Mouse (Mus musculus): ENCODE measurements around the gene Olfr720. TPM values are rescaled to one million over a fixed set of nuclear protein-coding genes. Genes with fewer than 3 reads are reported as not detected.

The Olfr720 gene
- total RNA-seq (2022), result not detected

GRCm38 (mm10) chr14:14186738-14187137, at the start of gene Olfr720:
Olfr720 (minus strand) TSS chr14:14186838.
- no peak for DNase-seq (ENCODE audit: low spot score in 2 of 2)

Other genes with a start within 250 kb of the Olfr720 start
- 10 to 100 TPM; 25.6 to 29.9 (median 28.8) TPM for gene Atxn7, start 225.4 kb downstream of the Olfr720 start, total RNA-seq (2022)
- 10 to 100 TPM; 81.7 to 95.6 (median 93.9) TPM for gene Thoc7, start 225.0 kb downstream of the Olfr720 start, total RNA-seq (2022)
- 100 to 1,000 TPM in 3 of 4 experiments, 10 to 100 TPM in 1; 99.6 to 113 (median 101) TPM for gene Psmd6, start 65.9 kb downstream of the Olfr720 start, total RNA-seq (2022)
- not detected for gene Olfr31, start 136.0 kb upstream of the Olfr720 start, total RNA-seq (2022)
- gene Il3ra, start 159.4 kb upstream of the Olfr720 start, total RNA-seq (2022), result 1 to 10 TPM; 2.9 to 7.3 (median 4.9) TPM
- gene Olfr721-ps1, start 214.5 kb upstream of the Olfr720 start, total RNA-seq (2022), result not detected